Mouse (Mus musculus) layer of hippocampus, postnatal 25 days (tissue): ENCODE results near the gene Cend1. TPM values are rescaled to one million over a fixed set of nuclear protein-coding genes. Genes with fewer than 3 reads are reported as not detected.

Source experiments
- DNase-seq, 2 experiments: peaks; one replicate each; pipeline ENCODE4 v3.0.0; 2022; ENCODE audit warnings: mixed read lengths in 2 of 2, low spot score in 1 of 2; ENCODE audit errors: extremely low spot score in 1 of 2
- total RNA-seq, 2 experiments: library from RNA; stranded (reverse); gene quantifications; 2 replicates each; pipeline ENCODE4 v1.2.3; 2021

Cend1 gene
- total RNA-seq, 2 experiments from 2014 or later: 286 to 299 TPM

DNA sequence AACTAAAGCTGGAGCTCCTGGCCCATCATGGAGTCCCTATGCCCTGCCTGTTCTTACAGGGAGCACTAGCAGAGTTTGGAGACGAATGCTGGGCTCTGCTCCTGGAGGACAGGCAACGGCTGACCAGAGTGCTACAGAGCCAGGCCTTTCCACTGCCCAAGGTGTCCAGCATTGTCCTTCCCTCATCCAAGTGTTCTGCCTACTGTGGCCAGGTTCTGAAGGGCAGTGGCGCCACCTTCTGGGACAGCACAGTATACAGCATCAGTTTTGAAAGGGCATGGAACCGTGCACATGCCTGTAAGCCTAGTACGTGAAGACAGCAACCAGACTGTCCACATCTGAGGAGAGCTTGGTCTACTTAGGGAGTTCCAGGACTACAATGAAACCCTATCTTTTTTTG, 26.0 kb downstream of the Cend1 start:
- peak in 1 of 2 experiments; percentile 54 for DNase-seq

- DNase-seq: no peak
These were observed 33.9 kb downstream of the Cend1 start for GRCm38 (mm10) chr7:141395348-141395747.

GRCm38 (mm10) chr7:141394771-141395170, 34.5 kb downstream of the Cend1 start:
- DNase-seq: peak; percentile 47 to 67

DNA sequence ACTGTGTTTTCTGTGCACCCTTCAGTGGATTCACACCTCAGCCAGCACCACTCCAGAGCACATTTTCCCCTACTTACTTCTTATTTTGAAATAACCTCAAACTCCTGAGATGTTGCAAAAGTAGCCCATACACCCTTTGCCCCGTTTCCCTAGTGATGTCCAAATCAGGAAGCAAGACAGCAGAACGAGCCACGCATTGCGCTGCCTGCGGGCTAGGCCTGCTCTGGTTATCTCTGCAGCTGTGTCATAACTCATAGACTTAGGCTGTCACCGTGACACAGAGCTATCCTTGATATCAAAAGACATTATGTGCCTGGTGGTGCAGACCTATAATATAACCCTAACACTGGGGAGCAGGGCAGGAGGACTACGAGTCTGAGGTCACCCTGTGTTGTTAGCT, 35.1 kb downstream of the Cend1 start:
- no peak for DNase-seq

DNA sequence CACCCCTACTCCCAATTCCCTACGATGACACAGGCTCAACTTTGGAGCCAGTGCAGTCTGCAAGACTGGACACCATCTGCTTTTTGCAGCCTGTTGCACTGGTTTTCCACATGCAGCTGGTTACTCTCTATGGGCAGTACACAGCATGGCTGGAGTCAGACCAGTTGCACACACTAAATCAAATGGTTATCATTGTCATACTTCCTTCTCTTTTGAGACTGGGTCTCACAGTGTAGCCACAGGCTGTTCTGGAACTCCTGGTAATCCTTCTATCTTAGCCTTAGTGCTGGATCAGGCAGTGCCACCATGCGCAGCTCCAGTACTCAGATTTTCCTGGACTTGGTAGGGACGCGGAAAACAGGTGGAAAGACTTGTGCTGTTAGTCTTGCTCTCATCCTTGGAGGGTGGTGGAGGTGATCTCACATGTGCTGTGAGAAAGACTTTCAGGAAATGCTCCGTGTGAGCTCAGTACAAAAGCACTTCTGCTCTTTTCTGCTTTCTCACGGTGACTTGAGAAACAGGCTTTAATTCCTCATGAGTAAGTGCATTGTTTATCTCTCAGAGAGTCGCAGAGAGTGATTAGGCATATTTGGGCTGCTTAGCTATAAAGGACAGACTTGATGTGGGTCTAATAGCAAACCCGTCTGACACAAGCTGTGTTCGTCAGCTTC, 36.6 kb downstream of the Cend1 start:
- no peak for DNase-seq

DNA sequence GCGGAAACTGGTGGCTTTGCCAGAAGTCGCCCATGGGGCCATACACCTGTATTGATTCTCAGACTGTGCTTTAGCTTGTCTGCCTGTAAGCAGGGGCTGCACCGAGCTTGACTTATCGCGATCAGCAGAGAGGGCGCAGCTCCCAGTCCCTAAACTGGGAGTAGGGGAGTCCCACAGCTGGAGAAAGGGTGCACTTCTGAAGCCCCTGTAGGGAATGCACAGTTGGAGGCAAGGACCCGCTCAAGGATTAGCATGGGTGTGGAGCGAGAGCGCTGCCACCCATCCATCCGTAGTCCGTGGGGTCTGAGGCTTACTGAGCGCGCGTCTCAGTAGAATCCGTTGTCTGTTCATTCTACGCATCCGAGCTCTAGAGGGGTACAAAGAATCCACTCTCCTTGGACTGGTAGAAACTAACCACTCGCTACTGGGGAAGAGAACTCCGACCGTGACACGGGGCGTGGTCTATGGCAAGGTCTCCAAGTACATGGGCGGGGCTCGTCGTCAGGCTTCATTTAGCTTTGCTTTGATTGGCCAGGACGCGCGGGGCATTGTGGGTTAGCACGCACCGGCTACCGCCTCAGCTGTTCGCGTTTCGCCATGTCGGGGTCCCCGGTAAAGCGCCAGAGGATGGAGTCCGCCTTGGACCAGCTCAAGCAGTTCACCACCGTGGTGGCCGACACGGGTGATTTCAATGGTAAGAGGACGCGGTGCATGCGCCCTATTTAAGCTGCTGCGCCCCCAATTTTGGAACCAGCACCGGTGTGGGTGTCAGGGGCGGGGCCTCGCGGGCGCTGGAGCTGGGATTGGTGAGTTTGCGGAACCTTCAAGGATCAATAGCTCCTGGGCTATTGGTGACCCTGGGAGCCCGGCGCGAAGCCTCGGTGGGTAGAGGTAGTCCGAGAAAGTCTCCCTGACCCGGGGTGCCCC, 37.4 kb downstream of the Cend1 start, which contains the start of gene Taldo1:
Gene Taldo1 (plus strand): TSS at position 575 of the 927 bp plus-strand sequence.
- DNase-seq: peak; percentile 89 to 92

DNA sequence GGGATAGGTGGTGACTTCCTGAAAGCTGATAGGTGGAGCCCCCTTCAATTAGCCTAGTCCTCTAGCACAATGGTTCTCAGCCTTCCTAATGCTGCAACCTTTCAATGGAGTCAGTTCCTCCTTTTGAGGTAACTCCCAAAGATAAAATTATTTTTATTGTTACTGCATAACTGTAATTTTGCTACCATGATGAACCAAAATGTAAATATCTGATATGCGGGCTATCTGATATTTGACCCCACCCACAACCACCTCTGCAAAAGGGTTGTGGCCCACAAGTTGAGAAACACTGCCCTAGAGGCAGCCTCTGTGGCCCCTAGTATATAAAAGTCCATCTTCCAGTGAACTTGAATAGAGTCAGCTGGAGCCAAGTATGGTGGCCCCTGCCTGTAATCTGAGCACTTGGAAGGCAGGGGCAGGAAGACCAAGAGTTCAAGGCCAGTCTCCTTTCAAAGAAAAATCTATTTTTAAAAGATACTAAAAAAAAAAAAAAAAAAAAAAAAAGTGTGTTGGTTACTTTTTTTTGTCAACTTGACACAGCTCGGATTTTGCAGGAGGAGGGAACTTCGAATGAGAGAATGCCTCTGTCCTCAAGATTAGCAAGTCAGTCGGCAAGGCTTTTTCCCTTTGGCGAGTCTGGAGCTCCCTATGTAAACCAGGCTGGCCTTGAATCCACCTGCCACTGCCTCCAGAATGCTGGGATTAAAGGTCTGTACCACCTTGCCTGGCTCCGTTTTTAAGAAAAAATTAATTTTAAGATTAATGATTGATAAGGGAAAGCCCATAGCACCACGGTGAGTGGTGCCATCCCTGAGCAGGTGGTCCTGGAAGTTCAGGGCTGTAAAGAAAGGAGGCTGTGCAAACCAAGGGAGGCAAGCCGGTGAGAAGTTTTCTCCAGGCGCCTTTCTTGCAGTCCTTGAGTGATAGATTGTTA, 38.7 kb downstream of the Cend1 start:
- DNase-seq: no peak

DNA sequence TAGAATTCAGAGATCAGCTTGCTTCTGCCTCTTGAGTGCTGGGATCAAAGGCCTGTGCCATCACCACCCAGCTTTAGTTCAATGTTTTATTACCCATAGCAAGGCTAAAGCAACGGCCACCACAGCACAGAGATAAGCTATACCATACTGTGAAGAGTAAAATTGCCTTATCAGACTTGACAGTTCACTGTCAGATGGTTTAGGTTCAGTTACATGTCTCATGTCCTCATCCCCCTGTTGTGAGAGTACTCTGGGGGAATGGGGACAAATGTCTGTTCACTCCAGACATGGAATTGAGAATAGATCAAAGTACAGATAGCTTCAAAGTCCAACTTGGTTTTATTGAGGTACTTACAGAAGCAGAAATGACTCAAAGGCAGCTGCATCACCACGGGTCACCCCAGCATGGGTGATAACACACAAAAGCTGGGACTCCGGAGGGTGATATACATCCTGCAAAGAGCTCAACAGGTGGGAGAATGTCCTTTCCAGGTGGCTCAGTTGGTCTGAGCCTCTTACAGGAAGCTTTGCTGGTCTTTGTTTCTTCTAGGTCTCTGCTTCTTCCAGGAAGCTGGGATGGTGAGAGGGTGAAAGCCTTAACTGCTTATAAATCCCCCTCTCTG, 40.7 kb downstream of the Cend1 start:
- DNase-seq: no peak

DNA sequence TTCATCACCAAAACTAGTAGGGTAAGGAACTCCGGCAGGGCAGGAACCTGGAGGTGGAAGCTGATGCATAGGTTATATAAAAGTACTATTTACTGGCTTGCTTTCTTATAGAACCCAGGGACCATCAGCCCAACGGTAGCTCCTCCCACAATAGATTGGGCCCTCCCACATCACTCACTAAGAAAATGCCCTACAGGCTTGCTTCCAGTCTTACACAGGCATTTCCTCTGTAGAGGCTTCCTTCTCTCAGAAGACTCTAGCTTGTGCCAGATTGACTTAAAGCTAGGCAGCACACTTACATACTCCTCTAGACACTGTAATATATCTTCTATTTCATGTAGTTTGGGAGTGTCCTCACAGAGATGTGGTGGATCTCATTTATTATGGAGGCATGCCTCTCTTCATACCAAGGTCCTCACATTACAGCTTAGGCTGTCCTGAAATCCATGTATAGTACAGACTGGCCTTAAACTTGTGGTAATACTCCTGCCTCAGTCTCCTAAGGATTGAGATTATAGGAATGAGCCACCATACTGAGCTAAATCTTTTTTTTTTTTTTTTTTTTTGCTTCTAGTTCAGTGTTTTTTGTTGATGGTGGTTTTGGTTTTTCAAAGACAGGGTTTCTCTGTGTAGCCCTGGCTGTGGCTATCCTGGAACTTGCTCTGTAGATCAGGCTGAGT, 41.3 kb downstream of the Cend1 start:
- no peak for DNase-seq

DNA sequence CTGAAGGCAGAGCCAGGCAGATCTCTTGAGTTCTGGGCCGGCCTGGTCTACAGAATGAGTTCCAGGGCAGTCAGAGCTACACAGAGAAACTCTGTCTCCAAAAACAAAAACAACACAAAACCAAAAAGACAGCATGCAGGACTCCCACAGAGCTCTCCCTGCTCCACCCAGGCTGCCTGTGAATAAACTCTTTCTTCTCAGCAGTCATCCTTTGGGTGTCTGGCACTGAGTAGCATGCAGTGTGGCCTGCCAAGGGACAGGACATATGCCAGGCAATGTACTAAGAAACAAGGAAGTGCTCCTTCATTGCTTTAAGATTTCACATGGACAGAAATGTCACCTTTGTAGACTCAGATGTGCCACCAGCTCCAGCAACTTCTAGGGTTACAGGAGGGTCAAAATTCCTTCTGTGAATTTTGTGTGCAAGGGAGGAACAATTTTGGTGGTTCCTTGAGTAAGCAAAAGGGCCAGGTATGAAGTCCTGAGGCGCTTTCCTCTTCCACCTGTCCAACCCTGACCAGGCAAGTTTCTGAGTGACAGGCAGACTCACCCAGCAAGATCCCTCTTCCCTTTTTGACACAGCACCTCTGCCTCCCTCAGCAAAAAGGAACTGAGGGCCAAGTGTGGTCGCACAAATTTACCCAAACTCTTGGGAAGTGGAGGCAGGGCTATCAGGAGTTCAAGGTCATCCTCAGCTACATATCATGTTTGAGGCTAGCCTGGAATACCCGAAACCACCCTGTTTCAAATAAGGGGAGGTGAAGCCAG, 48.0 kb downstream of the Cend1 start:
- DNase-seq: no peak

GRCm38 (mm10) chr7:141379584-141379983, 49.7 kb downstream of the Cend1 start:
- DNase-seq: no peak

Other genes starting within 250 kb of the Cend1 start
- gene Hras, start 235.5 kb downstream of the Cend1 start, total RNA-seq: 100 to 1,000 TPM; 193 to 235 TPM
- gene Lrrc56, start 235.3 kb downstream of the Cend1 start, total RNA-seq: 1 to 10 TPM; 4.5 to 6.1 TPM
- gene Lmntd2, start 215.4 kb downstream of the Cend1 start, total RNA-seq: not detected
- under 1 TPM; 0.64 to 0.80 TPM for gene Rassf7, start 213.6 kb downstream of the Cend1 start, total RNA-seq
- 10 to 100 TPM; 67.1 to 71.1 TPM for gene Phrf1, start 200.7 kb downstream of the Cend1 start, total RNA-seq
- 1 to 10 TPM in 1 of 2 experiments, under 1 TPM in 1; 0.91 to 1.9 TPM for gene Irf7, start 163.0 kb downstream of the Cend1 start, total RNA-seq
- gene Cdhr5, start 152.7 kb downstream of the Cend1 start, total RNA-seq: not detected
- gene Sct, start 150.4 kb downstream of the Cend1 start, total RNA-seq: not detected
- gene Drd4, start 137.5 kb downstream of the Cend1 start, total RNA-seq: under 1 TPM in 1 of 2 experiments, not detected in 1; 0.12 TPM
- gene Deaf1, start 101.8 kb downstream of the Cend1 start, total RNA-seq: 10 to 100 TPM; 91.3 to 92.6 TPM
- gene Tmem80, start 101.8 kb downstream of the Cend1 start, total RNA-seq: 10 to 100 TPM; 28.8 to 39.3 TPM
- 1 to 10 TPM; 4.7 to 6.2 TPM for gene Eps8l2, start 90.6 kb downstream of the Cend1 start, total RNA-seq
- gene Taldo1, start 37.3 kb downstream of the Cend1 start, total RNA-seq: 100 to 1,000 TPM; 125 to 154 TPM
- gene Gatd1, start 15.4 kb downstream of the Cend1 start, total RNA-seq: 10 to 100 TPM; 42.4 to 49.2 TPM
- 100 to 1,000 TPM; 351 to 355 TPM for gene Slc25a22, start 8.4 kb upstream of the Cend1 start, total RNA-seq
- 1 to 10 TPM in 1 of 2 experiments, under 1 TPM in 1; 0.84 to 2.2 TPM for gene Pidd1, start 14.5 kb upstream of the Cend1 start, total RNA-seq
- gene Rplp2, start 17.9 kb upstream of the Cend1 start, total RNA-seq: 100 to 1,000 TPM; 526 to 589 TPM
- 10 to 100 TPM; 23.2 to 30.4 TPM for gene Pnpla2, start 25.7 kb upstream of the Cend1 start, total RNA-seq
- 1 to 10 TPM; 2.1 to 4.2 TPM for gene Cracr2b, start 31.6 kb upstream of the Cend1 start, total RNA-seq
- 10 to 100 TPM; 25.7 TPM for gene Cd151, start 37.9 kb upstream of the Cend1 start, total RNA-seq
- gene Polr2l, start 45.6 kb upstream of the Cend1 start, total RNA-seq: 10 to 100 TPM; 40.9 to 47.2 TPM
- 10 to 100 TPM; 12.2 to 14.3 TPM for gene Tspan4, start 45.7 kb upstream of the Cend1 start, total RNA-seq
- 10 to 100 TPM; 81.3 to 84.0 TPM for gene Chid1, start 110.4 kb upstream of the Cend1 start, total RNA-seq
- 100 to 1,000 TPM; 238 to 254 TPM for gene Ap2a2, start 132.7 kb upstream of the Cend1 start, total RNA-seq
- not detected for gene Muc6, start 225.8 kb upstream of the Cend1 start, total RNA-seq